Mouse (Mus musculus) embryonic facial prominence, embryonic 12.5 days (tissue): ENCODE data around the gene H6pd. TPM values are rescaled to one million over a fixed set of nuclear protein-coding genes. Genes with fewer than 3 reads are reported as not detected.

ENCODE experiments used
- ATAC-seq: fragments of 200-750 bp; cut with Nextera tagmentation; 2 replicates; pipeline ENCODE4 v1.8.0; 2017; ENCODE audit not compliant: insufficient number of reproducible peaks, insufficient read depth, low FRiP score, low TSS enrichment
- H3K27ac ChIP-seq: fragments of 300-500 bp; sonication (generic); 2 replicates; pipeline ENCODE4 v1.5.1; 2016; ENCODE audit warnings: mild to moderate bottlenecking
- H3K27me3 ChIP-seq: fragments of 300-500 bp; sonication (generic); 2 replicates; pipeline ENCODE4 v1.6.1; 2016; ENCODE audit warnings: mild to moderate bottlenecking, moderate library complexity
- H3K36me3 ChIP-seq: fragments of 300-500 bp; sonication (generic); 2 replicates; pipeline ENCODE4 v1.6.1; 2016; ENCODE audit warnings: mild to moderate bottlenecking
- H3K4me1 ChIP-seq: fragments of 300-500 bp; sonication (generic); 2 replicates; pipeline ENCODE4 v1.6.1; 2016
- H3K4me2 ChIP-seq: fragments of 300-500 bp; sonication (generic); replicated peaks from 2 replicates; pipeline ENCODE4 v1.6.1; 2016; ENCODE audit warnings: mild to moderate bottlenecking, moderate library complexity
- H3K4me3 ChIP-seq: fragments of 300-500 bp; sonication (generic); 2 replicates; pipeline ENCODE4 v1.5.1; 2016; ENCODE audit warnings: mild to moderate bottlenecking
- H3K9ac ChIP-seq: fragments of 300-500 bp; sonication (generic); 2 replicates; pipeline ENCODE4 v1.6.1; 2016; ENCODE audit warnings: mild to moderate bottlenecking, moderate library complexity
- H3K9me3 ChIP-seq: fragments of 300-500 bp; sonication (generic); 2 replicates; pipeline ENCODE4 v1.6.1; 2016; ENCODE audit warnings: mild to moderate bottlenecking, moderate library complexity
- WGBS: fragments of 180-500 bp; shearing (Covaris S2); methylation state at CpG from one replicate; pipeline ENCODE4 v1.1.7; 2016; 5-methylcytosine and 5-hydroxymethylcytosine counted together
- polyA plus RNA-seq: library from polyadenylated mRNA; unstranded; fragments of >200 nt; fragmentation: Nextera tagmentation; extraction: Ambion mirVana; gene quantifications from 2 replicates; pipeline ENCODE4 v1.2.1, GENCODE M21; 2016

Gene H6pd
- polyA plus RNA-seq, 1 experiment from 2014 or later = 8.4 TPM

DNA sequence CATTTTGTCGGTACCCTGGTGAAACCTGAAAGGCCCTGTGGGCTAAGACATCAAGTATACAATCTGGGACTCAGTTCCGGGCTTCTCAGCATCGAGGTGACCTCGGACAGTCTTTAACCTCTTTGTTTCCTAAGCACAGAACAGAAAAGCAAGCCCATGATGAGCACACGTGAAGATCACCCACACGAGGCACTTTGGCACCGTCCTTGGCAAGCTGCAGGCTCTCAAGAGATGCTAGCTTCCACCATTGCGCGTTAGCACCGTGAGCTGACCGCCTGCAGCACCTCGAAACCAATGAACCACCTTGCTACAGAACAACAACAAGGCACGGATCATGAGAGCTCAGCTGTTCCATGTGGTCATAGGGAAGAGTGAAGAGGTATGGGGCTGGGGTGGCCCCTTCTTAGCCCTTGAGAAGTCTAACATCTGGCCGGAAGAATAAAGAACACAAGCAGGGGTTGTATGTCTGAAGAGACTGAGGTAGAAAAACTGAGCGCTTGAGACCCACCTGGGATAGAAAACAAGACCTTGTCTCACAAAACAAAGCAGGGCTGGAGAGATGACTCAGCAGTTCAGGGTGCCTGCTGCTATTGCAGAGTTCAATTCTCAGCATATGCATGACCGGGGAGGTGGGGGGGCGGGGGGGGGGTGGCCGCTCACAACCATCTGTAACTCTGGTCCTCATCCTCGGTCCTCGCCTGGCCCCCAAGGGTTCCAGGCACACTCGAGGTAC, 2.5 kb downstream of the H6pd start:
- Histone ChIP-seq H3K9ac (no peak overlapping the region), H3K36me3 (no peaks in the 10 kb centered on the region), H3K27ac (no peak overlapping the region), H3K4me2 (no peak overlapping the region), H3K27me3 (no peaks in the 10 kb centered on the region), H3K9me3 (no peaks in the 10 kb centered on the region), H3K4me1 (peaks cover 10% of the 10 kb centered on the region; the same call in 1 of the 2 replicates), H3K4me3 (no peak overlapping the region)
- 83% methylated on average over 21 of the region's 21 CpGs for whole genome bisulfite sequencing
- no peak for ATAC-seq

DNA sequence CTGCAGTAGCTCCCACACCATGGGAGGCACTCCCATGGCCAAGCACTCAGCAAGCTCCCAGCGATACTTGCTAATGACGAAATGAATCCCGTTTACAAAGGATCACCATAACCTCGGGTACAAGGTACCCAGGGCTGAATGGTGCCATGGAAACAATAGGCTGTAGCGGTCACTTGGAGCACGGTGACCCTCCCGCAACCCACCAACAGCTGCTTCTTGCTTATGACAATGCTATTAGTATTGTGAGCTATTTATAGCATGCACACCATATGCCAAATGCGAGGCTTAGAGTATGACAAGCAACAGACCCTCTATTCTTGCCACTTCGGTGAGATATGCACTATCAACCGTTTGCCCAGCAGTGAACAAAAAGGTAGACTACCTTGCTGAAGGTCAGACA, 3.6 kb downstream of the H6pd start:
- WGBS = 94% methylated on average over 10 of the region's 10 CpGs
- no peaks in the 10 kb centered on the region for H3K36me3 ChIP-seq
- no peak overlapping the region for H3K9ac ChIP-seq
- no peak for ATAC-seq
- no peak overlapping the region for H3K4me3 ChIP-seq
- no peak overlapping the region for H3K4me2 ChIP-seq
- peaks cover 20% of the 10 kb centered on the region; the same call in 1 of the 2 replicates for H3K4me1 ChIP-seq
- H3K27me3 ChIP-seq = no peaks in the 10 kb centered on the region
- no peaks in the 10 kb centered on the region for H3K9me3 ChIP-seq
- no peak overlapping the region for H3K27ac ChIP-seq

DNA sequence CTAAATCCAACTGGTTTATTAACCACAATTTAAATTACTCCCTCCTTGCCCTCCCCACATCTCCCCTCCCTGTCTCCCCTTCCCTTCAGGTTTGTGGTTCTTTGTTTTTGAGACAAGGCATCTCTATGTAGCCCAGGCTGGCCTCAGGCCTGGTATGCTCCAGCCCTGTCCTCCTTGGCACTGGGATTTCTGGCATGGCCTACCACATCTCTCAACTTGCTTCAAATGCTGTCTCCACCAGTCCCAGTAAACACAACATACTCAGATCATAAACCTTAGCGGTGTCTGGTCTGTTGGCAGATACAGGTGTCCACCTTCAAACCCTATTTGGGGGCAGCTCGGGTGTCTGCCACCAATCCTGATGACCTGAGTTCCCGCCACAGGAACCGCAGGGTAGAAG, 5.2 kb downstream of the H6pd start:
- Histone ChIP-seq H3K27ac (no peak overlapping the region), H3K36me3 (no peaks in the 10 kb centered on the region), H3K9ac (no peak overlapping the region), H3K9me3 (no peaks in the 10 kb centered on the region), H3K4me2 (no peak overlapping the region), H3K4me1 (peaks cover 20% of the 10 kb centered on the region; the same call in 1 of the 2 replicates), H3K4me3 (no peak overlapping the region), H3K27me3 (no peaks in the 10 kb centered on the region)
- no peak for ATAC-seq
- 72% methylated on average over 4 of the region's 4 CpGs for WGBS

DNA sequence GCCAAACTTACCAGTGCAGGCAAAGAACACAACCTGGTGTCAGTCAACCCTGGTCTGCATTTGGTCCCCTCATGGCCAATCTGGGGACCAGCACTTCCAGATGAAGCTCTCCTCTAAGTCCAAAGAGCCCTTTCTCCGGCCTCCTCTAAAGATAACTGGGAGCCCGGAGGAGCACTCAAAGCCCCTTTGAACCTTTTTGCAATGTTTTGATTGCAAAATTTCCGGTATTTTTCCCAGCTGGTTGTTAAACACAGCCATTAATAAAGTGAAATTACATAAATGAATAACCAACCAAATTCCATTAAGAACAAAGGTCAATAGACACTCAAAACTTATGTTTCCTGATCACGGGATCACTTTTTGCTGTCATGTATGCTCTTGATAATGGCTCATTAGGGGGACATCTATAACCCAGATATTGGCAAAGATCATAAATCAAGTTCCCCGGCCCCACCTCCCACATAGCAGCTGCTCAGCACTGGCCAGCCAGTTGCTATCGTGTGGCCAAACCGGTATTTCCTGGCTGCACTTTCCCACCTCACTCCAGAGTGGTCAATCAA, 5.7 kb downstream of the H6pd start:
- H3K4me3 ChIP-seq = no peak overlapping the region
- H3K4me1 ChIP-seq = peaks cover 19% of the 10 kb centered on the region; the same call in 1 of the 2 replicates
- ATAC-seq = no peak
- H3K4me2 ChIP-seq = no peak overlapping the region
- H3K27me3 ChIP-seq = no peaks in the 10 kb centered on the region
- H3K27ac ChIP-seq = no peak overlapping the region
- 63% methylated on average over 7 of the region's 7 CpGs for WGBS
- no peaks in the 10 kb centered on the region for H3K36me3 ChIP-seq
- H3K9me3 ChIP-seq = no peaks in the 10 kb centered on the region
- no peak overlapping the region for H3K9ac ChIP-seq

DNA sequence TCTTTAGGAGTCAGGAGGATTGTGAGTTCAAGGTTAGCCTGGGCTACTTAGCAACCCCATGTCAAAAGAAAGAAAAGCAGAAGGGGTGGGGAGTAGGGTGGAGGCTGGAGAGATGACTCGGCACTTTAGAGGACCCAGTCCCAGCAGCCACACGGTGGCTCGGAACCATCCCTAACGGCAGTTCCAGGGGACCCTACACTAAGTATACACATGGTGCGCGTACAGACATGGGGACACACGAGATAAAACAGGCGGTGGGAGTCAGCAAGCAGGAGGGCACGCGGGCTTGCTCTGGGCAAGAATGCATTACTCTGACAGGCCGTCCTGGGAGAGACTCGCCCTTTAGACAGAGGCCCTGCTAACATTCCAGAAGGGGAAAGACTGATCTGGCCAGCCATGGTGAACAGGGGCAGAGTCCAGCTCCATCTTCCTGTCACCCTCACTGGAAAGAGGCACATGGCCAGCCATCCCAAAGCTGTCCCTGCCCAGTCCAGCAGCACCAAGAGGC, 6.7 kb downstream of the H6pd start:
- Histone ChIP-seq H3K36me3 (no peaks in the 10 kb centered on the region), H3K9me3 (no peaks in the 10 kb centered on the region), H3K9ac (no peak overlapping the region), H3K4me2 (no peak overlapping the region), H3K4me3 (no peak overlapping the region), H3K27me3 (no peaks in the 10 kb centered on the region), H3K27ac (no peak overlapping the region), H3K4me1 (peaks cover 20% of the 10 kb centered on the region; the same call in 1 of the 2 replicates)
- 67% methylated on average over 12 of the region's 12 CpGs for WGBS
- no peak for ATAC-seq

DNA sequence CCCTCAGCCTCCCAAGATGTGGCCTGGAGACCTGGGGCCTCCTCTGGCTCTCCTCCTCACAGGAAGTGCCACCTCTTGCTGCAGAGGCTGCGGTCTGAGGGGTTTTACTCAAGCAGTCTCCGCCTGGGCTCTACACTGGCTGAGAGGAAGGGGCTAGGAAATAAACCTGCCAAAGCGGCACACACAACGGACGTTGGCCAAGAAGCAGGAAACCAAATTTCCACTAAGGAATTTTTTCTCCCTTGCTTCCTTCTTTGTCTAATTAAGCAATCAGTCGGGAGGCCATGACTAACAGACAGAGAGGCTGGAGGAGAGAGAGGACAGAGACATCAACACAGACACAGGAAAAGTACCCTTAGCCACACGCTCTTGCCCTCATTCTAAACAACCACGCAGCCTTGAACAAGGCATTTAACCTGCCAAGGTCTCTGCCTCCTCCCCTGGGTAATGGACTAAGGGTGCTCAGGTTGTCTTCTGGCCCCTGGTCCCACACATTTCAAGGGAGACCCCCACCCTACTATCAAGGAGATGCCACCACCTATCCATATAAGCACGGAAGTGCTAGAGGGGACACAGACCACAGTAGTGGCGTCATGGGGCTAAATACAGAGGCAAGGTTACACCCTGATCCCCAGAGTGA, 7.5 kb downstream of the H6pd start:
- Histone ChIP-seq H3K4me1 (peaks cover 20% of the 10 kb centered on the region; the same call in 1 of the 2 replicates), H3K27me3 (no peaks in the 10 kb centered on the region), H3K27ac (no peak overlapping the region; the same call in 1 of the 2 replicates), H3K4me2 (no peak overlapping the region), H3K9me3 (no peaks in the 10 kb centered on the region), H3K9ac (no peak overlapping the region), H3K4me3 (no peak overlapping the region), H3K36me3 (no peaks in the 10 kb centered on the region)
- ATAC-seq = no peak
- 50% methylated on average over 10 of the region's 10 CpGs for whole genome bisulfite sequencing

DNA sequence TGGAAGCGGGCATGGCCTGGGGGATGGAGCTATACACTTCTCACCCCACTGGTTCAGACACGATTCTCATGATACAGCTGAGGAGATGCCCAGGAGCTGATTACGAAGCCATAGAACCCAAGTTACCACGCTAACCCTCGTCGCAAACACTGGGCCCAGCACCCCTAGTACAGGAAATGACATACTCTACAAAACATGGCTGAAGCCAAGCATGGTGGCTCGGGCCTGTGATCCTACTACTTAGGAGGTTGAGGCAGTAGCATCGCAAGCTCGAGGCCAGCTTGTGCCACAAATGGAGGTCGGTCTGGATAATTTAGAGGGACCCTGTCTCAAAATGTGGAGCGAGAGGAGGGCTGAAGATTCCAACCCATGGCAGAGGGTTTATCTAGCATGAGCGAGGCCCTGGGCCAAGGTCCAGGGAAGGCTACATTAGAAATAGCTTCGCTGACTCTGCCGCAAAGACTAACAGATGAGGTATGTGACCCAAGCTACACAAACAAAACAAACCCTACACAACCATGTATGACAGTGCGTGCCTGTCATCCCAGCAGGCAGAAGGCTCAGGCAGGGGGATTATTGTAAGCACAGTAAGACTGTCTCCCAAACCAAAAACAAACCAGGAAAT, 8.8 kb downstream of the H6pd start:
- no peak for ATAC-seq
- H3K27me3 ChIP-seq = no peaks in the 10 kb centered on the region
- H3K4me2 ChIP-seq = no peak overlapping the region
- H3K9ac ChIP-seq = no peak overlapping the region
- H3K9me3 ChIP-seq = no peaks in the 10 kb centered on the region
- H3K4me3 ChIP-seq = no peak overlapping the region
- H3K4me1 ChIP-seq = peaks cover 20% of the 10 kb centered on the region; the same call in 1 of the 2 replicates
- H3K27ac ChIP-seq = no peak overlapping the region
- WGBS = 86% methylated on average over 15 of the region's 15 CpGs
- H3K36me3 ChIP-seq = no peaks in the 10 kb centered on the region

DNA sequence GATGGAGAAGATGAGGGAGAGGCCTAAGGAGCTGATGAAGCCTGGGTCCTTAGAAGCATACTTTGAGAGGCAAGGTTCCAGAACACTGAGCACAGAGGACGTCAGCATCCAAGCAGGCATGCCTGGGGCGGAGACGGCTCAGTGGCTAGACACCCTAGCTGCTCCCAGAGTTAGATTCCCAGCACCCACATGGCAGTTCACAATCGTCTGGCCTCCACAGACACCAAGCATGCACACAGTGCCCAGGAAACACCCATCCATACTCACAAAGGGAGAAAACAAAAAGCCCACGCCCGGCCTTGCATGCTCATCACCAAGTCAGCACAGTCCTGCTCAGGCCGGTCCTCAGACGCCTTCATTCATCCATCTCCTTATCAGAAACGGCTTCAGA, 9.3 kb downstream of the H6pd start:
- WGBS = 81% methylated on average over 9 of the region's 9 CpGs
- Histone ChIP-seq H3K9me3 (no peaks in the 10 kb centered on the region), H3K4me1 (peaks cover 20% of the 10 kb centered on the region; the same call in 1 of the 2 replicates), H3K27ac (no peak overlapping the region), H3K4me3 (no peak overlapping the region), H3K4me2 (no peak overlapping the region), H3K36me3 (no peaks in the 10 kb centered on the region), H3K9ac (no peak overlapping the region), H3K27me3 (no peaks in the 10 kb centered on the region)
- no peak for ATAC-seq

DNA sequence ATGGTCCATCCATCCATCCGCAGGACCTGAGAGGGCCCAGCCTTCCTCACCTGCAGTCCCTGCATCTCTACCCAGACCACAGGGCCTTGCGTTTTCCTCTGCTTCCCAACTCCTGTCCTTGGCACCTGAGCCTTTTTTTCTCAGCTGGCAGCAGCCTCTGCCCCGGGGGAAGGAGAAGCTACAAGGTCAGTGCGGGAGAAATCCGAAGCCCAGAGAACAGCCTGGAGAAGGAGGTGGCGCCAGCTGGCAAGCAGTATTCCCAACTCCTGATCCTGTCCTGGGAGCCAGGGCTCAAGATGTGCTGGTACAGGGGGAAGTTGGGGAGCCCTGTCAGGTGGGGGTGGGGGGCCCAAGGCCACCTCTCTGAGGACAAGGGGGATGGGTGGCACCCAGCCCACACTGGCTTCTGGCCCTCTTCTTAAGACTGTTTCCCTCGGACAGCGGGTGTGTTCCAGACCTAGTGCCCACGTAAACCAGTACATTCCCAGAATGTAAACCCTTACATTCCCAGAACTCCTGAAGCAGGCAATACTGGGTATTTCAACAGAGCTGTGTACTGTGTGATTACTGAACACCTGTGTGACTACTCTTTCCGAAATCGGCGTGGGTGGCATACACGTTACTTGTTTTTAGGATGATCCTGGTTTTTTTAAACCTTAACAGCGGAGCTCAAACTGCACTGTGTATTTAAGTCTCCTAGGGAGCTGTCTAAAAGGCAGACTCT, 9.9 kb downstream of the H6pd start:
- WGBS = 84% methylated on average over 14 of the region's 14 CpGs
- no peak for ATAC-seq
- H3K4me3 ChIP-seq = no peak overlapping the region
- H3K4me2 ChIP-seq = no peak overlapping the region
- H3K9me3 ChIP-seq = no peaks in the 10 kb centered on the region
- H3K27ac ChIP-seq = no peak overlapping the region
- no peaks in the 10 kb centered on the region for H3K27me3 ChIP-seq
- peaks cover 20% of the 10 kb centered on the region; the same call in 1 of the 2 replicates for H3K4me1 ChIP-seq
- no peaks in the 10 kb centered on the region for H3K36me3 ChIP-seq
- no peak overlapping the region for H3K9ac ChIP-seq

DNA sequence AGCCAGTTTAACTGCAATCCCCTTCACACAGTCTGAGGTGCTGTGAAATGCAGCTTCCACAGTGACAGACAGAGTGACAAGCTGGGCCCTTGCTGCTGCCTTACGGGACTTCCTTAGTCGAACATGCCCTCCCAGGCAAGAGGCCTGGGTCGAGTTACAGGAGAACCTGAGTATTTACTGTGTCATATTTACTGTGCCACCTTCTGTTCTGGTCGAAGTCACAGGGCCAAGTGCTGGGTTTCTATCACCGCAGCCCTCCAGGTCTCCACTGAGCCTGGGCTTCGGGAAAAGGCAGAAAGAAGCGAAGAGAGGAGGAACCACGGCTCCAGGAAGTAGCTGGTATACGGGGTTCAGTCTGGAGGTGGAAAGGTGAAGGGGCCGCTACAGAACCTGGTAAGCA, 10.8 kb downstream of the H6pd start:
- H3K4me2 ChIP-seq = no peak overlapping the region

DNA sequence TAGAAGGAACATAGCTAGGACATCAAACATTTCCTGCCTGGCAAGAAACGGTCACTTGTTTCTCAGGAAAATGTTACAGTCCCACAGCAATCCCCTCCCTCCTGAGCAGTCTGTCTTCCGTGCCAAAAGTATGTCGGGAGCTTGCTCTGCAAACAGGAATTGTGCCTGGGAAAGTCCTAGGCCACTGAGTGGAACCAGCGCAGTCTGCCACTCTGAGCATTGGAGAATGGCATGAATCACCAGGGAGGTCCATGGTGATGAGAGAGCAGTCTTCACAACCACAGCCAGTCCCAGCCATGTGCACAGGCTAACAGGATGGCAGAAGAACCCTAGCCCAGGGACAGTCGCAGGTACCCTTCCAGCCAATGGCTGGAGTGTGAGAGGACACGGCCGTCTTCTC, 12.4 kb downstream of the H6pd start:
- no peaks in the 10 kb centered on the region for H3K36me3 ChIP-seq
- WGBS = 80% methylated on average over 7 of the region's 7 CpGs
- no peak overlapping the region for H3K9ac ChIP-seq
- H3K27me3 ChIP-seq = no peaks in the 10 kb centered on the region
- H3K4me1 ChIP-seq = peaks cover 20% of the 10 kb centered on the region
- H3K27ac ChIP-seq = no peak overlapping the region
- H3K9me3 ChIP-seq = no peaks in the 10 kb centered on the region
- ATAC-seq = no peak
- H3K4me3 ChIP-seq = no peak overlapping the region
- H3K4me2 ChIP-seq = no peak overlapping the region

More for the DNA sequence above, 10.8 kb downstream of the H6pd start:
- Histone ChIP-seq H3K9ac (no peak overlapping the region), H3K27me3 (no peaks in the 10 kb centered on the region), H3K4me1 (peaks cover 20% of the 10 kb centered on the region; the same call in 1 of the 2 replicates), H3K9me3 (no peaks in the 10 kb centered on the region), H3K27ac (no peak overlapping the region), H3K4me3 (no peak overlapping the region), H3K36me3 (no peaks in the 10 kb centered on the region)
- no peak for ATAC-seq
- 64% methylated on average over 10 of the region's 10 CpGs for WGBS
